Mouse (Mus musculus): ENCODE measurements at regions not wholly inside any gene's neighbourhood (a gene's known extent, or its start where the extent isn't known, plus 50 kb on each side); places are given as distances from the start of the nearest gene placed in this dataset.
"Not testable (repeated sequence)": the region's sequence is repeated elsewhere in the genome, so short reads cannot be mapped to it uniquely, and the experiment has no call there.

GRCm38 (mm10) chr12:77526581-77526980 lies 288.7 kb downstream of the Fut8 start:
- ATAC-seq: not testable (repeated sequence)

GRCm38 (mm10) chr12:77527499-77527898 lies 289.6 kb downstream of the Fut8 start:
- no peak for ATAC-seq

GRCm38 (mm10) chr12:77527953-77528865 lies 290.3 kb downstream of the Fut8 start:
- ATAC-seq: no peak

GRCm38 (mm10) chr12:77528868-77529271 lies 290.9 kb downstream of the Fut8 start:
- ATAC-seq: no peak

DNA sequence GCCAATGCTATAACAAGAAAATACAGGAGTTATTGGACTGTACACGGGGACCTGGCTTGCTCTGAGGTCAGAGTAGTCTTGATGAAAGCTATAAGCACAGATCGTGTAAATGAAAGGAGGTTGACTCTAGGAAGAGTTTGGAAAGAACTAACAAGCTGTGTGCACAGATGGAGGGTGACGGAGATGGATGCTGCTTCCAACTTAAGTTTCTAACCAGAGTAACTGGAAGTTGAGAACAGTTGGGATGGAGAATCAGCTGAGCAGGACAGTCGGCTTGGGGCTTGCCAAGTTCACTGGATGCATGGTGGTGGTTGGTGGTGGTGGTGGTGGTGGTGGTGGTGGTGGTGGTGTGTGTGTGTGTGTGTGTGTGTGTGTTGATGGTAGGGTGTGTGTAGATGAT lies 291.5 kb downstream of the Fut8 start:
- no peak for ATAC-seq

DNA sequence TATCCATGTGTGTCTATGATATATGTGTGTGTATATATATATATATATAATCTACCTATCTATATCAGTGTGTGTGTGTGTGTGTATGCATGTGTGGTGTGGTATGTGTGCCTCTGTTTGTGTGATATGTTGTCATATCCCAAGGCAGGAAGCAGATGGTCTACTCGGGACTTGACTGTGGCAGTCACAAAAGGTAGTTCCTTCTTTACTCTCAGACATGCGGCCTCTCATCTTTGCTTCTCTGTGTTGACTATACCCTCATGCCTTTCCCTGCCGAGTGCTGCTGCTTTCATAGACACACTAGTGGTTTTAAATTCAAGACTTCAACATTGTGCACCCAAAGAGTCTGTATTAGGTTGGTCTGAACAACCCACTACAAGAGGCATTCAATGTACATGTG lies 292.0 kb downstream of the Fut8 start:
- ATAC-seq: no peak

DNA sequence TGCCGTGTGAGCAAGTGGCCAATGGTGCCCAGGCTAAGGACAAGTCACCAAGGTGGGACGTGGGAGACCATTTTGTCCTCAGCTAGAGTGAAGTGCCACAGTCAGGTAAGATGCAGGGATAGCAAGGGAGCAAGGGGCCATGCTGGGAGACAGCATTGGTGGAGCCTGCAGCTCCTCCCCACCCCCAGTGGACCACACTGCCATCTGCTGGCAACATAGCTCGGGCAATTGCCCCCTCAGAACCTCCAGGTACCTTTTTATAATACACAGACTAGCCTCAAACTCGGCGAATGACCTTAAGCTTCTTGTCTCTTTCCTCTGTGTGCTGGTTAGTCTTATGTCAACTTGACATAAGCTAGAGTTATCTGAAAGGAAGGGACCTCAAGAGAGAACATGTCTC lies 293.4 kb downstream of the Fut8 start:
- ATAC-seq: no peak

DNA sequence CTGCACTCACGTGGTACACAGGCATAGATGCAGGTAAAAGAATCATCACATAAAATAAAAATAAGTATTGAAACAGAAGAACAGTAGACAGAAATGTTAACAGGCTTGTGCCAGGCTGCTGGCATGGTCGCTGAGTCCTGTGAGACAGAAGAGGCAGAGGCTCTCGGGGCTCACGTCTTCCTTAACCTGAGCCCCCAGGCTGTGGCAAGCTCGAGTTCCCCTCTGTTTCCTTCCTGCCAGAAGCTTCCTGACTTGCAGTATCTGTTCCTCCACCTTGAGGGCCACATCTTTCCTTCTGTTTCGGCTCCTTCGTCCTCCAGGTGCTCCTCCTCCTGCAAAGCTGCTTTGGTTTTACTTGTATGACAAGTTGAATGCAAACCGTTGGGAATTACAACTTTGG lies 294.6 kb downstream of the Fut8 start:
- no peak for ATAC-seq

DNA sequence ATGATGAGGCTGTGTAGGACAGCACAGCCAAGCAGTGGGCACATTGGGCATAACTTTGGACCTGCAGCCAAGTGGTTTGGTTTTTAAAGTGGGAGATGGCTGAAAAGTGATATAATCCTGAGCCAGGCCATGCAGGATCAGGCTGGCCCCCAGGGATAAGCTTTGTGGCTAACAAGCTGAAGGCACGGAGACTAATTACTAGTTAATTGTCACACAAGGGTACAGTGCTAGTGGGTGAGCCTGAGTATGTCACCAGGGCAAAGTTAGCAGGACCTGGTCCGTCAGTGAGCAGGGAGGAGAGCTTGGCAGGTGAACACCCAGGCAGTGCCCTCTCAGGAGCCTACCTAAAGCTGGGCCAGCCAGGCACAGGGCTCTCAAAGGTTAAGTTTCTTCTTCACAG lies 295.7 kb downstream of the Fut8 start:
- no peak for ATAC-seq

- no peak for ATAC-seq
Measured at GRCm38 (mm10) chr12:77534079-77534478, 296.2 kb downstream of the Fut8 start.

DNA sequence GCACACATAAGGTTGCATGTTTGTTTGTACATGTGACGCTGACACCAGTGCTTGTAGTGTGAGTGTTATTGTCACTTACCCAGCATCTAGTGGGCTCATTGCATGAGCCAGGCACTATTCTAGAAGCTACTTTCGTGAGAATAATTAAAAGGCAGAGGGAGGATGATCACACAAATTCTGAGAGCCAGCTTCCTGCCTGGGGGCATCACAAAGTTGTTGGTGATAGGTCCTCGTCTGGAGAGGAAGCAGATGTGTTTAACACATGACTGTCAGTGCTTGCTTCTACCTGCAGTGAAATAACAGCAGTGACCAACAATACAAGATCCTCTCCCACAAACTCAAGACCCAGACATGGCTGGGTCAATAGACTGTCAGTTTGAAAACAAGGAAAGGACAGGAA lies 297.2 kb downstream of the Fut8 start:
- no peak for ATAC-seq

GRCm38 (mm10) chr12:77537139-77537848 lies 299.4 kb downstream of the Fut8 start:
- ATAC-seq: no peak

DNA sequence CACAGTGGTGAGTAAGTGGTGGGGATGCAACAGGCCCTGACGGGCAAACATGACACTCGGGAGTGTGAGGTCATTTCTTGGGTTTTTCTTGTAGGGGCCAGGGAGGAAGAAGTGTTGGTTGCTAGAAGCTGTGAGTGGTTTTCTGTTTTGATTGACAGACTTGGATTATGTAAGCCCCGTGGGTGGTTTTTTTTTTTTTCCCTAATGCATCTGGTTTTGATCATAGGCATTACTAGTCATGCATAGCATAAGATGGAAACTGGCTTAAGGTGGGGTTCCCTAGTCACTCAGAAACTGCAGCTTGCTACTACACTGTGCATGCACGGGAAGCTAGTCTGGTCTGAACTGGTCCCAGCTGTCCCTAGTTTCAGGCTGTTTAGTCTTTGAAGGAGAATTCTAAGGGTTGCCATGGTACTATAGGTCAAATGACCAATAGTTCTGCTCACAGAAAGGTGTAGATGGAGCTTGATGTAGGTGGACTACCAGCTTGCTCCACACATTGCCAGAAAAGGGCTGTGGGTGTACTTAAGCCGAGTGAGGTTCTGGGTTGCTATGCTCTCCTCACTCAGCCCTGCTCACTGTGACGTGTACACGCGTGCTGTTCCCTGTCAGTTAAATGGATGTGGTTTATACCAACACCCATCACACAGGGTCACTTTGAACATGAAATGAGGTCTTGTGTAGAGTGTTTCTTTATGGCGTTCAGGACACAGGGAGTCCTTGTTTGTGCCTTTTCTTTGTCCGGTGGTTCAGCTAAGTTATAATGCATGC lies 301.9 kb downstream of the Fut8 start:
- ATAC-seq: no peak

GRCm38 (mm10) chr12:77541051-77541765 lies 303.3 kb downstream of the Fut8 start:
- ATAC-seq: no peak

GRCm38 (mm10) chr12:77541826-77542225 lies 303.9 kb downstream of the Fut8 start:
- ATAC-seq: no peak

GRCm38 (mm10) chr12:77543651-77544050 lies 305.7 kb downstream of the Fut8 start:
- ATAC-seq: no peak

DNA sequence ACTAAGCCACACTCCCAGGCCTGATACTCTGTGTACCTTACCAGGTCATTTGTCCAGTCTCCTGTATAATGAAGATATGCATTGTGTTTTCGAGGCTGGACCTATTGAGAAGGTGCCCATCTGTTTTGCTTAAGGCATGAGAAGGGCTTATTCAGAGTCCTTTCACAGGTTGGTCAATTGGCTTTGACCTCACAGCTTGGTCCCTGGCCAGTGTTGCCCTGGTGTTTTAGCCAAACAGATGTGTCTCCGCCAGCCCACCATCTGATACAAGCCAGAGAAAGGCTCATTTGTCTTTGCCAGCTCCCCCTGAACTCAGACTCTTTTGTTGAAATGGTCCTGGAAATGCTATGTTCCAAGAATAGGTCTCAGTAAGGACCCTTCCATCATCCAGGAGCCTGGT lies 308.2 kb downstream of the Fut8 start:
- no peak for ATAC-seq

- ATAC-seq: no peak
Measured at GRCm38 (mm10) chr12:77568286-77568685, 330.4 kb downstream of the Fut8 start.

DNA sequence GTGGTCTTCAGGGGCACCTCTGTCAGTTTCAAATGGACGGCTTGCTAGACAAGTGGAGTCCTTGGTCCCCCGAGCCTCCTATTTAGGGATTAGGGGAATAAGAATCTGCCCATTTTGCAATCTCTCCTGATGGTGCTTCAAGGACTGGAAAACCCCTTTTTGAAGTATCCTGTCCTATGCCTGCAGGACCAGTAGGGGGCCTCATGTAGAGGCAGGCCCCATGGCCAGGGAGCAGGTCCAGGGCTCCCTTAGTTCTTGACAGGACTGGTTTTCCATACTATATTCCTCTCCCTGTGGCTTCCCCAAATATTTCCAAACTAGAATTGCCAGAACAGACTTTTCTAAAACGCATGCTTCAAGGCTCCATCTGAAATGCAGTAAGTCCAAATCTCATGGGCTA lies 332.6 kb downstream of the Fut8 start:
- no peak for ATAC-seq

DNA sequence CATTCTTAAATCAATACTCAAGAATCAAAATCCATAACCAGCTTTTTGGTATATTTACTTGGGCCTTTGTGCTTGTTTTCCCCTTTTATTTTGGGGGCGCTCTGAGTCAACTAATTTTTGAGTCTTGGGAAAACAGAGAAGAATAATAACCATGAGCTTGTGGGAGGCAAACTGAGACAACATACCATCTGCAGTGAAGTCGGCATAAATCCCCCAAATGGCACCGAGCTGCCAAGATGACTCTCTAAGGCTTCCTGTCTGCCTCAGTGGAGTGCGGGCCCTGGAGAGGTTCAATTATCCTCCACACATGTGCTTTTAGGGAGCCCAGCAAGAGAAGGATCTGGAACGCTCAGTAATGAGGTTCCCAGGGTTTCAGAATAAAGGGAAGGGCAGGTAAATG lies 333.1 kb downstream of the Fut8 start:
- ATAC-seq: no peak

DNA sequence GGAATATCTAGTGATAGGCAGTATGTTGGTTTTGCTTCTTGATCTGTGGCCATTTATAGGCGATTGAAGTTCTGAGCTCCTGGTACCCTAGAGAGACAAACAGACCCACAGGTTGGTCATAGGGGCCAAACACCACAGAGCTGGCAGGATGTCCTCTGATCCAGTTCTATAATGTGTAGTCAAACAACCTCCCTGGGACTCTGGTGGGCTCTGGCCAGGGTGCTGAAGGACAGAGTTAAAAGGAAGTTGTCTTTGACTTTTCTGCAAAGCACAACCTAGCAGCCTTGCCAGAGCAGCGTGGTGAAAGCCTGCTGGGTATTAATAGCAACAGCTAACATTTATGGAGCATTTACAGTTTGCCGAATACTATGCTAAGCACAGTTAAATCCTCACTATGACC lies 337.1 kb downstream of the Fut8 start:
- no peak for ATAC-seq

DNA sequence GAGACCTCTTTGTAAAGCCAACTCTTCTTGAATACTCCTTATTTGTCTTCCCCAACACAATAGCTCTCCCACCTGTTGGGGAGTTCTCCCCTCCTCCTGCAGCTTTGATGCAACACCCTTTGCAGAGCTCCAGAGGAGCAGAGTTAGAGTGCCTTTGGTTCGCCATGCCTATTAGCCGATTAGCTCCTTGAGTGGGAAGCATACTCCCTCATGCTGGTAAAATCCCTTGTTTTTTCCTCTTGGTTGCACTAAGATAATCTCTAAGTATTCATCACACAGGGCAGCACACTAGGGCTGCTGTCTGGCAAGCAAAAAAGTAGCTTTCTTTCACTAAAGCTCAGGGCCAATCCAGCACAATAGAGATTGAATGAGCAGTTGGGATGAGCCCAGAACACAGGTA lies 350.4 kb downstream of the Fut8 start:
- ATAC-seq: no peak

GRCm38 (mm10) chr12:77589416-77589815 lies 351.5 kb downstream of the Fut8 start:
- ATAC-seq: no peak

Measured in inflammation-experienced regulatory T-cells, adult 6 months (primary cell).